Mouse (Mus musculus): ENCODE results near the gene Lpxn. TPM values are rescaled to one million over a fixed set of nuclear protein-coding genes. Genes with fewer than 3 reads are reported as not detected.

Gene Lpxn
- total RNA-seq, 2 experiments from 2014 or later: 0.17 TPM; not detected in 1

GRCm38 (mm10) chr19:12812644-12813364 lies 16.8 kb downstream of the Lpxn start:
- no peak for TF ChIP-seq CTCF (IDR thresholded peaks at IDR 0.05)
- H3K4me3 ChIP-seq: no peak overlapping the region
- intact Hi-C loops (cut with DNase I): no loop called here
- DNase-seq: no peak
- no peak overlapping the region for H3K27ac ChIP-seq

GRCm38 (mm10) chr19:12813883-12814282 lies 17.9 kb downstream of the Lpxn start:
- no peak for DNase-seq
- no peak overlapping the region for H3K27ac ChIP-seq
- no peak for TF ChIP-seq CTCF (IDR thresholded peaks at IDR 0.05)
- intact Hi-C loops (cut with DNase I): no loop called here
- H3K4me3 ChIP-seq: no peak overlapping the region

GRCm38 (mm10) chr19:12818507-12818906 lies 22.5 kb downstream of the Lpxn start:
- no peak for DNase-seq
- intact Hi-C loops (cut with DNase I): loop anchor here (5.0 kb wide), 1 partner anchor 56 kb away; no protein-coding TSS in a partner anchor
- Histone ChIP-seq H3K4me3 (no peak overlapping the region), H3K27ac (no peak overlapping the region)
- TF ChIP-seq CTCF (IDR thresholded peaks at IDR 0.05): no peak

- Histone ChIP-seq H3K4me3 (no peak overlapping the region), H3K27ac (no peak overlapping the region)
- intact Hi-C loops (cut with DNase I): loop anchor here (1.0 kb wide), 1 partner anchor 302 kb away; no protein-coding TSS in a partner anchor
- no peak for DNase-seq
- TF ChIP-seq CTCF (IDR thresholded peaks at IDR 0.05): peak; percentile 89
These were observed 24.4 kb downstream of the Lpxn start for GRCm38 (mm10) chr19:12820383-12820782.

DNA sequence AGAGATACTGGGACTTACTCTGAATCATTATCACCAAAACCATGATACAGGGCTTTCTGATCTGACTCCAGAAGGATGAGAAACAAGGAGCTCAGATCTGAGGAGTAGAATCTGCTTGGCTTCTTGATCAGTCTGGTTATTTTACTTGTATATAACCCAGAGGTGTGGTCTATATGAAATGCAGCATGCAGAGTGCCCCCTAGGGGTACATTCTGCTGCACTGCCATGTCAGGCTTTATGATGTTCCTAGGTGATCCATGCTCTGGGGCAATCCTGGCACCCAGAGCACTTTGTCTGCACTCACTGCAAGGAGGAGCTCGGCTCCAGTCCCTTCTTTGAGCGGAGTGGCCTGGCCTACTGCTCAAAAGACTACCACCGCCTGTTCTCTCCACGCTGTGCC lies 28.6 kb downstream of the Lpxn start:
- intact Hi-C loops (cut with DNase I): no loop called here
- Histone ChIP-seq H3K4me3 (no peak overlapping the region), H3K27ac (no peak overlapping the region)
- peak; percentile 21; the same call in 1 of the 2 replicates for TF ChIP-seq CTCF (IDR thresholded peaks at IDR 0.05)
- no peak for DNase-seq

DNA sequence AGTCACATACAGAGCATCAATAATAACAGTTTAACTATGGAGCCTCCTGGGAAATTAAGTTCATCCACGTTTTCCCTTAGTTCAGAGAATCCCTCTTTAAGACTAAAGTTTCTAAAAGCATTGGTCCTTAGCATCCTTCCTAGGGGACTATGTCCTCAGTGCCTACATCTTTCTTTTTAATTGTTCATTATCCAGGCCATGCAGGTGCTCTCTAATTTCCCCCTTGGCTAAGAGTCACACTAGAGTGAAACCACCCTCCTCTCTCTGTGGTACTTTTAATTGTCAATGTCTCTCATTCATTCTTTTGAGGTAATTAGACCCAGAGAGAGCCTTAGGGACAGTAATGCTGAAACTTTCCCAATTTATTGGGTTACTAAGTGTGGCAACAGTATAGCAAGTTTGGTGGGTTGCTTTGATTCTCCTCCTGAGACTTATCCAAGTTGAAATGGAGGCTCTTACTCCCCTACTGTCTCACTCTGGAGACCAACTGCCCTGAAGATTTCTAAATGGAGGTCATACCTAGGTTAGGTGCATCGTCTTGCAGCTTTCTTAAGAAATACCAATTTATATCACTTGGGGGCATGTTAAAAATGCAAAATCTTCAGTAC lies 34.9 kb downstream of the Lpxn start:
- DNase-seq: no peak
- Histone ChIP-seq H3K4me3 (no peak overlapping the region), H3K27ac (no peak overlapping the region)
- TF ChIP-seq CTCF (IDR thresholded peaks at IDR 0.05): no peak
- intact Hi-C loops (cut with DNase I): no loop called here

GRCm38 (mm10) chr19:12831559-12831958 lies 35.6 kb downstream of the Lpxn start:
- no peak overlapping the region for H3K27ac ChIP-seq
- intact Hi-C loops (cut with DNase I): no loop called here
- no peak overlapping the region for H3K4me3 ChIP-seq
- TF ChIP-seq CTCF (IDR thresholded peaks at IDR 0.05): no peak
- DNase-seq: no peak

- no peak for DNase-seq
- intact Hi-C loops (cut with DNase I): no loop called here
- no peak overlapping the region for H3K27ac ChIP-seq
- no peak overlapping the region for H3K4me3 ChIP-seq
- no peak for TF ChIP-seq CTCF (IDR thresholded peaks at IDR 0.05)
These were observed 37.6 kb downstream of the Lpxn start for GRCm38 (mm10) chr19:12833625-12834024.

- no peak for DNase-seq
- Histone ChIP-seq H3K27ac (no peak overlapping the region), H3K4me3 (no peak overlapping the region)
- intact Hi-C loops (cut with DNase I): no loop called here
- TF ChIP-seq CTCF (IDR thresholded peaks at IDR 0.05): no peak
These were observed 42.5 kb downstream of the Lpxn start for GRCm38 (mm10) chr19:12838507-12838906.

DNA sequence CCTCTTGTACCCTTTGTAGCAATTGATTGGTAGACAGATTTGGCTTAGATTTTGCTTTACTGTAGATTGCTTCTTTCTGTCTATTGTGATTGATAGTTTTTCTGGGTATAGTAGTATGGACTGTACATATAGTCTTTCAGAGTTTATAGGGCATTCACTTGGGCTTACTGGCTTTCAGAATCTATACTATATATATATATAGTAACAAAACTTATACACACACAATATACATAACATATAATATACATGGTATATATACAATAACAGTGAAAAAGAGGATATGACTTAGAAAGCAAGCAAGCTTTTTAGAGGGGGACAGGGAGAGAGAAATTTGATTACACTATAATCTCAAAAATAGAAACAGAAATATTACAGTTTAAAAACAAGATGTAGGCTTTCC lies 50.4 kb downstream of the Lpxn start, which contains the start of gene Gm5244:
Gm5244 (plus strand) TSS at position 301 of the 400 bp plus-strand sequence.
- TF ChIP-seq CTCF (IDR thresholded peaks at IDR 0.05): no peak
- Histone ChIP-seq H3K27ac (no peak within 1 kb of the TSS), H3K4me3 (no peak within 1 kb of the TSS)
- intact Hi-C loops (cut with DNase I): no loop called here
- DNase-seq: no peak

DNA sequence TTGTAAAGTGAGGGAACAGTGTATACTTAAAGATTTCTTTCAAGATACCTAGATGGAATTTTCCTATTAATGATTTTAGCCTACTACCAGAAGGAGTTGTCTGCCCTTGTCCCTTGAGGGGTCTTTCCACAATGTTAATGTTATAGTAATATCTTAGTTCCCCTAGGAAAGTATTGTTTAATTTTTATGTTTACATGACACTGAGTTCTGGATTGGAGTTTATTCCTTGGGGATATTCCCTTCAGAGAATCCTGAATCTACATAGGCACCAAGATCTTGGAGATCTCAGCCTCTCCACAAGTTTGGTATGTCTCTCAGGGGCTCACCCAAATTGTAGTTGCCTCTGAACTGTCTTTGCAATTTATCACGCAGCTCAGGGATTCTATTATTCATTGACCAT lies 61.0 kb downstream of the Lpxn start, which contains the start of gene Olfr1444:
Olfr1444 (plus strand) TSS at position 301 of the 400 bp plus-strand sequence.
- intact Hi-C loops (cut with DNase I): no loop called here
- TF ChIP-seq CTCF (IDR thresholded peaks at IDR 0.05): no peak

More for the DNA sequence above, 61.0 kb downstream of the Lpxn start, which contains the start of gene Olfr1444:
- Histone ChIP-seq H3K27ac (no peak within 1 kb of the TSS), H3K4me3 (no peak within 1 kb of the TSS)
- DNase-seq: no peak

Other genes with a start within 250 kb of the Lpxn start
- gene Gm4952, start 196.2 kb upstream of the Lpxn start, total RNA-seq (2021): not detected
- not detected for gene Glyat, start 162.9 kb upstream of the Lpxn start, total RNA-seq (2021)
- not detected for gene Olfr1442, start 125.8 kb upstream of the Lpxn start, total RNA-seq (2021)
- not detected for gene Olfr1443, start 118.1 kb upstream of the Lpxn start, total RNA-seq (2021)
- gene Keg1, start 100.4 kb upstream of the Lpxn start, total RNA-seq (2021): not detected
- 1 to 10 TPM; 1.8 to 2.2 TPM for gene Cntf, start 30.6 kb upstream of the Lpxn start, total RNA-seq (2021)
- gene Zfp91, start 67 bp upstream of the Lpxn start, total RNA-seq (2021): 100 to 1,000 TPM; 135 to 138 TPM
- not detected for gene Gm5244, start 50.5 kb downstream of the Lpxn start, total RNA-seq (2021)
- not detected for gene Olfr1444, start 61.1 kb downstream of the Lpxn start, total RNA-seq (2021)
- not detected for gene Olfr1445, start 87.7 kb downstream of the Lpxn start, total RNA-seq (2021)
- not detected for gene Olfr1446, start 97.3 kb downstream of the Lpxn start, total RNA-seq (2021)
- not detected for gene Olfr1447, start 107.5 kb downstream of the Lpxn start, total RNA-seq (2021)
- not detected for gene Olfr1448, start 128.2 kb downstream of the Lpxn start, total RNA-seq (2021)
- not detected for gene Olfr1449, start 134.6 kb downstream of the Lpxn start, total RNA-seq (2021)
- gene Olfr1450, start 154.1 kb downstream of the Lpxn start, total RNA-seq (2021): not detected
- not detected for gene Olfr1451, start 198.8 kb downstream of the Lpxn start, total RNA-seq (2021)
- not detected for gene Olfr1453, start 232.1 kb downstream of the Lpxn start, total RNA-seq (2021)